Mouse (Mus musculus): Measurements from ENCODE around the gene Top3b. TPM values are rescaled to one million over a fixed set of nuclear protein-coding genes. Genes with fewer than 3 reads are reported as not detected.
A peak's percentile ranks its signal among the peaks of the same experiment; 100 is the strongest.
"Not testable (repeated sequence)": the region's sequence is repeated elsewhere in the genome, so short reads cannot be mapped to it uniquely, and the experiment has no call there.

Gene Top3b
- polyA plus RNA-seq, 1 experiment from 2014 or later: 53.5 TPM

- H3K9ac ChIP-seq: no peak overlapping the region
- no peaks in the 10 kb centered on the region for H3K27me3 ChIP-seq (replicated peaks)
- peaks cover 20% of the 10 kb centered on the region; the same call in 1 of the 2 replicates for H3K36me3 ChIP-seq
- no peaks in the 10 kb centered on the region for H3K9me3 ChIP-seq
- no peak overlapping the region for H3K4me2 ChIP-seq
- H3K4me1 ChIP-seq: peaks cover 4% of the 10 kb centered on the region; the same call in 1 of the 2 replicates
- H3K4me3 ChIP-seq (replicated peaks): no peak overlapping the region
- H3K27ac ChIP-seq: no peak overlapping the region
- no peak for ATAC-seq (ENCODE audit: insufficient read depth, low FRiP score, low read depth)
- WGBS: 76% methylated on average over 4 of the region's 4 CpGs
Measured at GRCm38 (mm10) chr16:16902329-16902728, 31.8 kb downstream of the Top3b start.

- no peak overlapping the region for H3K4me3 ChIP-seq (replicated peaks)
- ATAC-seq (ENCODE audit: insufficient read depth, low FRiP score, low read depth): no peak
- H3K36me3 ChIP-seq: peaks cover 20% of the 10 kb centered on the region; the same call in 1 of the 2 replicates
- no peak overlapping the region for H3K27ac ChIP-seq
- no peak overlapping the region for H3K9ac ChIP-seq
- H3K4me1 ChIP-seq: no peaks in the 10 kb centered on the region
- no peaks in the 10 kb centered on the region for H3K27me3 ChIP-seq (replicated peaks)
- 85% methylated on average over 5 of the region's 5 CpGs for WGBS
- no peaks in the 10 kb centered on the region for H3K9me3 ChIP-seq
- no peak overlapping the region for H3K4me2 ChIP-seq
Measured at GRCm38 (mm10) chr16:16903188-16903587, 32.7 kb downstream of the Top3b start.

GRCm38 (mm10) chr16:16907799-16908198, 37.3 kb downstream of the Top3b start:
- ATAC-seq (ENCODE audit: insufficient read depth, low FRiP score, low read depth): peak; percentile 8; the same call in 1 of the 2 replicates
- 72% methylated on average over 6 of the region's 6 CpGs for WGBS

DNA sequence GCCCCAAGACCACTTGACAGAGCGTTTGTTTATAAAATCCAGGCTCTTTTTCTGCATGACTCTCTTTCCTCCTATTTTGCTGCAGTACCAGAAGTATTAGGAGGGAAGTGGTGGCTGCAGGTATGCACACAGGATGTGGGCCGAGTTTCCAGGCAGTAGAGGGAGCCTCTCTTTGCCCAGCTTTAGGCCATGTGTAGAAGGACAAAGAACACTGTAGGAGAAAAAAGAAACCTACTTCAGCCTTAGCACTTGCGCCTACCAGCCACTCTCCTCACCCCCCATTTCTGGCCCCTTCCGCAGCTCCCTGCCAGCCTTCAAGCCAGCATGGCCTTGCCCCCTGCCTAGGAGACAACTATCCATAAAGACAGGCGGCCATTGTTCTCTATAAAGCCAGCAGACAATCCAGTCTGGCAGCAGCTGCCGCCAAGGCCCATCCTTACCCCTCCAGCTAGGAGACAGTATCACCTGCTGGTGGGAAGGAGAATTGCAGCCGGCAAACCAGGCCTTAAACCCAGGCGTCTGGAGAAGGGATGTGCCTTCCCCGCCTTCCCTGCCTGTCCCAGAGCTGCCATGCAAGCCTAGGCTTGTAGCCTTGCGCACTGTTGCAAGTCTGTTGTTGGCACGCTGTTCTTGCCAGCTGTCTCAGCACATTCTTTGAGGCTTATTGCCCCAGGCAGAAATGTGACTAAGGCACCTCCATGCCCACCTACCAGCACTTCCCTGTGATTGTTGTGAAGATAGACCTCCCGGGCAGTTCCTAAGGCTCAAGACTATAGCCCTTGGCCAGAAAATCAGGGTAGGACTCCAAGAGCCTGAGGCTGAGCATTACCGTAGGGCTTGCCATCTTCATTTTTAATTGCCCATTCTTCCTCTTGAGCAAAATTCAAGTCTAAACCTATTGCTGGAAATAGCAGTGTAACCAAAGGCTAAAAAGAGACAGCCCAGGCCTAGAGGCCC, 41.4 kb downstream of the Top3b start:
- H3K27ac ChIP-seq: peak overlapping the region; percentile 54; the same call in 1 of the 2 replicates
- peak; percentile 76; the same call in 1 of the 2 replicates for ATAC-seq (ENCODE audit: insufficient read depth, low FRiP score, low read depth)
- H3K4me3 ChIP-seq (replicated peaks): no peak overlapping the region
- WGBS: 43% methylated on average over 13 of the region's 13 CpGs
- H3K4me1 ChIP-seq: no peaks in the 10 kb centered on the region
- H3K9ac ChIP-seq: no peak overlapping the region
- no peaks in the 10 kb centered on the region for H3K27me3 ChIP-seq (replicated peaks)
- H3K4me2 ChIP-seq: no peak overlapping the region
- H3K9me3 ChIP-seq: no peaks in the 10 kb centered on the region
- H3K36me3 ChIP-seq: peaks cover 33% of the 10 kb centered on the region

More at GRCm38 (mm10) chr16:16907799-16908198, 37.3 kb downstream of the Top3b start:
- H3K27me3 ChIP-seq (replicated peaks): no peaks in the 10 kb centered on the region
- no peak overlapping the region for H3K4me3 ChIP-seq (replicated peaks)
- no peaks in the 10 kb centered on the region for H3K4me1 ChIP-seq
- peaks cover 36% of the 10 kb centered on the region; the same call in 1 of the 2 replicates for H3K36me3 ChIP-seq
- H3K9me3 ChIP-seq: no peaks in the 10 kb centered on the region
- H3K9ac ChIP-seq: no peak overlapping the region
- no peak overlapping the region for H3K4me2 ChIP-seq
- 0 out of 2 replicates have a peak overlapping the region, but pooled peaks have one; percentile 8 for H3K27ac ChIP-seq

GRCm38 (mm10) chr16:16913440-16913839, 42.9 kb downstream of the Top3b start:
- no peak overlapping the region for H3K27ac ChIP-seq
- H3K4me2 ChIP-seq: no peak overlapping the region
- H3K9ac ChIP-seq: no peak overlapping the region
- WGBS: 56% methylated on average over 1 of the region's 1 CpGs
- H3K36me3 ChIP-seq: peaks cover 44% of the 10 kb centered on the region
- H3K4me3 ChIP-seq (replicated peaks): no peak overlapping the region
- H3K9me3 ChIP-seq: no peaks in the 10 kb centered on the region
- no peak for ATAC-seq (ENCODE audit: insufficient read depth, low FRiP score, low read depth)
- no peaks in the 10 kb centered on the region for H3K4me1 ChIP-seq
- H3K27me3 ChIP-seq (replicated peaks): no peaks in the 10 kb centered on the region

DNA sequence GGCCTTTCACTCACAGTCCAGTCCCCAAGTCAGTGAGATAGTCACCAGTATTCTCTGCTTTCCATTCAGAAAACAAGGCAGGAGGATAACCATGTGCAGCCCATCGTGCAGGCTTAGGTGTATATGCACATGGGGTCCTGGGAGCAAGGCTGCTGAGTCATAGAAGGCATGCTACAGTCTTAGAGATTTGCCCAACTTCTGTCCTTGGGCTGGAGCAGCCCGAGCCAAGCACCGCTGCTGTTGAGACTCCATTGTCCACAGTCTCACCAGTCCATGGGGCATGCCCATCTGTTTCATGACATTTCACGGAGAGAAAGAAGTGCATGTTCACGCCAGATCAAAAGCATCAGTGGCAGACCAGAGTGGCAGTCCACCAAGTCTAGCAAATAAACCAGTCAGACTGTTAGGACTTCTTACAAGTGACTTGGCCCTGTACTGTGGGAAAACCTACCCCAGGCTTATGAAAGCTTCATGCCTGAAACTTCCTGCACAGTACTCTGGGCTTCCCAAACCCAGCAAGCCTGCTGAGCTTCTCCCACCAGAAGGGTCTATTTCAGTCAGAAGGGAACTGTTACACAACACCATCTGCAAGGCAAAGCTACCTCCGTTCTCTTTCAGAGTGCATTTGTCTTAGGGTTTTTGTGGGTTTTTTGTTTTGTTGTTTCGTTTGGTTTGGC, 48.0 kb downstream of the Top3b start:
- Histone ChIP-seq H3K4me3 (replicated peaks) (no peak overlapping the region), H3K27me3 (replicated peaks) (no peaks in the 10 kb centered on the region), H3K4me2 (no peak overlapping the region), H3K36me3 (peaks cover 43% of the 10 kb centered on the region), H3K4me1 (no peaks in the 10 kb centered on the region), H3K9me3 (no peaks in the 10 kb centered on the region), H3K27ac (no peak overlapping the region), H3K9ac (no peak overlapping the region)
- WGBS: 90% methylated on average over 7 of the region's 7 CpGs
- no peak for ATAC-seq (ENCODE audit: insufficient read depth, low FRiP score, low read depth)

DNA sequence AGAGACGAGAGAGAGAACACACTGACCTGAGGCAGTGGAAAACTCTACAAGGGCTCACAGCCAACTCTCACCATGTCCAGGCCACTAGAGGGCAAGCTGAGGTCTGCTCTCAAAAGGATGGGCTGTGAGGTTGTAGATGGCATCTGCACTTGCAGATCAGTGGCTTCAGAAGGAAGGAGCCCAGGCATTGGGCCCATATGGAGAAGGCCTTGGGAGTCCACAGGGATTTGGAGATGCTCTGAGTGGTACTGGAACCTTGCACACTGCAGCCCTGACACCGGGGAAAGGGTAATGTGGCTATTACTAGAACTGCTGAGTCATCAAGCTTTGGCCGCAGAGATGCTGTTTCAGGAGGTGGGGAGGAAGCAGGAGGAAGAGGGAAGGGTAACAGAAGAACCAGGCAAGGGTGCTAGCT, 50.5 kb downstream of the Top3b start:
- Histone ChIP-seq H3K4me2 (no peak overlapping the region), H3K4me3 (replicated peaks) (no peak overlapping the region), H3K4me1 (no peaks in the 10 kb centered on the region), H3K27me3 (replicated peaks) (no peaks in the 10 kb centered on the region), H3K27ac (no peak overlapping the region), H3K9ac (no peak overlapping the region), H3K36me3 (peaks cover 33% of the 10 kb centered on the region), H3K9me3 (no peaks in the 10 kb centered on the region)
- 67% methylated on average over 3 of the region's 3 CpGs for WGBS
- no peak for ATAC-seq (ENCODE audit: insufficient read depth, low FRiP score, low read depth)

DNA sequence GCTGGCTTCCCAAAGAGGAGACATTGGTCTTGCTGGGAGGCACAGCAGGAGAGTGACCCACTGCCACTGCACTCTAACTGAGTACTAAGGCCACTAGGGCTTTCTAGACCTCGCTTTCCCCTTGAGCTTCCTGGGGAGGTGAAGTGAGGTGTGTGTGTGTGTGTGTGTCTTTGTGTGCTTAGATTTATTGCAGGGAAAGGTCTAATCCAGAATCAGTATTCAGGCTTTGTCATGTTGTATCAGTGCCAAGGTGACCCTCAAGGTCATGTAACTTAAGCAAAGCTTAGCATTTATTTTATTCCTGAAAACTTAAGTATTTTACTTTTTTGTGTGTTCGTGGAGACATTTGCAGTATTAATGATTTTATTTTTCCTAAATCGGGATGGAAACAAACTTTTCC, 53.9 kb downstream of the Top3b start:
- WGBS: 91% methylated on average over 3 of the region's 3 CpGs

DNA sequence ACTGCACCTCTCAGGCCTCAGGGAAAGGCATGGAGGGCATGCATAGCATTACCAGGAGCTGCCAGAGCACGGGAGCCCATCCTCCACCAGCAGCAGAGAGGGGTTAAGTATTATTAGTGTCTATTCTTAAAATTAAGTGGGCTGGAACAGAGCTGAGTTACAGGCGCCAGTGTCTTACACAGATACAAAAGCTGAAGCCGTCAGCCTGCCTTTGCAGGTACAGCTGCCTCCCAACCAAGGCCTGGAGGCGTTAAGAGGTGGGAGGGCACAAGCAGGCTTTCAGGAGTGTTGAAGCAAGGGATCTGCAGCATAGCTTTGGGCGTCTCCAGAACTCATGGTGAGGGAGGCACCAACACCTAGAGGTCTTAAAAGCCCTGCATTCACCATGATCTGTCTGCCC, 56.0 kb downstream of the Top3b start:
- no peaks in the 10 kb centered on the region for H3K4me1 ChIP-seq
- no peaks in the 10 kb centered on the region for H3K9me3 ChIP-seq
- 0 out of 2 replicates have a peak, but pooled peaks cover 7% of the 10 kb centered on the region for H3K36me3 ChIP-seq
- no peak overlapping the region for H3K4me3 ChIP-seq (replicated peaks)
- H3K9ac ChIP-seq: no peak overlapping the region
- WGBS: 74% methylated on average over 5 of the region's 5 CpGs
- no peak overlapping the region for H3K27ac ChIP-seq
- no peak for ATAC-seq (ENCODE audit: insufficient read depth, low FRiP score, low read depth)
- H3K4me2 ChIP-seq: no peak overlapping the region
- no peaks in the 10 kb centered on the region for H3K27me3 ChIP-seq (replicated peaks)

More for the DNA sequence above, 53.9 kb downstream of the Top3b start:
- ATAC-seq (ENCODE audit: insufficient read depth, low FRiP score, low read depth): no peak
- Histone ChIP-seq H3K4me2 (no peak overlapping the region), H3K36me3 (0 out of 2 replicates have a peak, but pooled peaks cover 18% of the 10 kb centered on the region), H3K4me3 (replicated peaks) (no peak overlapping the region), H3K9ac (no peak overlapping the region), H3K27ac (no peak overlapping the region), H3K4me1 (no peaks in the 10 kb centered on the region), H3K27me3 (replicated peaks) (no peaks in the 10 kb centered on the region), H3K9me3 (no peaks in the 10 kb centered on the region)

DNA sequence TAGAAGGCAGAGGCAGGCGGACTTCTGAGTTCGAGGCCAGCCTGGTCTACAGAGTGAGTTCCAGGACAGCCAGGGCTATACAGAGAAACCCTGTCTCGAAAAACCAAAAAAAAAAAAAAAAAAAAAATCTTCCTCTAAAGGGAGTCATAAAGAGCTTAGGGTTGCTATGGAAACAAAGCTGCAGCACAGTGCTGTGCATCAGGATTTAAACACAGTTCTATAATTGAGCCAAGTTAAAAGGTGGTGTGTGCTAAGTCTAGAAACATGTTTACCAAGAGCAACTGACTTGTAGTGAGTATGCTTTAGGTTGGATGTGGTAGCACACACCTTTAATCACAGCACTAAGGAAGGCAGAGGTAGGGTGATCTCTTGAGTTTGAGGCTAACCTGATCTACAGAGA, 58.4 kb downstream of the Top3b start:
- H3K4me3 ChIP-seq (replicated peaks); H3K9ac ChIP-seq; H3K4me2 ChIP-seq; ATAC-seq (ENCODE audit: insufficient read depth, low FRiP score, low read depth); H3K4me1 ChIP-seq; H3K27ac ChIP-seq; H3K9me3 ChIP-seq; H3K36me3 ChIP-seq; H3K27me3 ChIP-seq (replicated peaks): not testable (repeated sequence)
- WGBS: 86% methylated on average over 3 of the region's 3 CpGs

DNA sequence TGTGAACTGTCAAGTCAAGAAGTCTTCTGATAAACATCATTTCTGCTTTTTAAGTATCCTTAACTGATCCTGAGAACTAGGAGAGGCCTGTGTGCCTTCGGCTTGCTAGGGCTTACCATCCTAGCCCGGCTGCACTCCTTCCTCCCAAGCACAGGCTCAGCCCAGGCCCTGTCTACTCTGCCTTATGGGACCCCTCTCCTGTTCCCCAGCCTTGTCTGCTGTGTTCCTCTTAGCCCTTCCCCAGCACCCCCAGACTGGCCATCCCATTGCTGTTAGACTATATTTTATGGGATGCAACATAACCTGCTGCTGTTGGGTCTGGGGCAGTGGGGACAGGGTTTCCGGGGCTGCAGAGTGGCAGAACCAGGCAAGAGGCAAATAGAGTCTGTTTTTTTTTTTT, 59.8 kb downstream of the Top3b start:
- 85% methylated on average over 3 of the region's 3 CpGs for WGBS
- no peak for ATAC-seq (ENCODE audit: insufficient read depth, low FRiP score, low read depth)
- H3K27ac ChIP-seq: no peak overlapping the region

GRCm38 (mm10) chr16:16930810-16931296, 60.3 kb downstream of the Top3b start:
- Histone ChIP-seq H3K4me1 (no peaks in the 10 kb centered on the region), H3K27me3 (replicated peaks) (no peaks in the 10 kb centered on the region), H3K4me2 (no peak overlapping the region), H3K36me3 (no peaks in the 10 kb centered on the region), H3K4me3 (replicated peaks) (no peak overlapping the region), H3K9ac (no peak overlapping the region), H3K27ac (no peak overlapping the region), H3K9me3 (no peaks in the 10 kb centered on the region)
- WGBS: 68% methylated on average over 5 of the region's 5 CpGs
- ATAC-seq (ENCODE audit: insufficient read depth, low FRiP score, low read depth): no peak

More for the DNA sequence above, 59.8 kb downstream of the Top3b start:
- Histone ChIP-seq H3K4me2 (no peak overlapping the region), H3K4me3 (replicated peaks) (no peak overlapping the region), H3K9ac (no peak overlapping the region), H3K36me3 (no peaks in the 10 kb centered on the region), H3K4me1 (no peaks in the 10 kb centered on the region), H3K27me3 (replicated peaks) (no peaks in the 10 kb centered on the region), H3K9me3 (no peaks in the 10 kb centered on the region)

Data from stomach, embryonic 15.5 days (tissue).